In genomic region chr19:23893946-23894345, GRCm38 (mm10) we compare ENCODE assay signal across 13 mouse cellular contexts.
DNase-seq lines count a peak whose midpoint lies in the region; ATAC-seq and TF ChIP-seq lines count a peak whose summit lies in the region.
"Had no signal": no experiment of that assay in that cellular context is flagged by ENCODE, and none has a peak within 500 bp of the region (broad histone marks: within the 10 kb centered on the region; RNA-seq: fewer than 3 reads in every experiment).

No protein-coding gene starts in this region.

- H3K9ac ChIP-seq in midbrain, embryonic 14.5 days (replicated peaks; ENCODE audit: low read length), result no peak overlapping the region
- H3K9ac ChIP-seq in ES-Bruce4 (ENCODE audit: low read depth, poor library complexity, severe bottlenecking), result no peak overlapping the region
- no peak overlapping the region for H3K9ac ChIP-seq in kidney, embryonic 14.5 days (ENCODE audit: low read depth, low read length)
- H3K9ac ChIP-seq: liver, embryonic 15.5 days had no signal

- TF ChIP-seq POLR2A in ES-Bruce4 (IDR thresholded peaks at IDR 0.05; ENCODE audit: insufficient read depth, low read length), result no peak

- DNase-seq in gastrocnemius, postnatal 10 days, result peak; percentile 13
- DNase-seq in gastrocnemius, postnatal 25 days, result no peak
- DNase-seq in midbrain, embryonic 10.5 days (ENCODE audit: low spot score), result peak; percentile 19
- no peak for DNase-seq in midbrain, embryonic 14.5 days
- DNase-seq in ZHBTc4 (ENCODE audit: low read depth, low spot score), result peak; percentile 76
- DNase-seq: thymus, adult 2 months had no signal

- H3K27ac ChIP-seq in midbrain, embryonic 10.5 days (replicated peaks), result no peak overlapping the region
- no peak overlapping the region for H3K27ac ChIP-seq in midbrain, embryonic 14.5 days (replicated peaks; ENCODE audit: low read depth, low read length)
- no peak overlapping the region for H3K27ac ChIP-seq in ES-Bruce4 (ENCODE audit: insufficient read depth, low read length)
- no peak overlapping the region for H3K27ac ChIP-seq in kidney, embryonic 14.5 days (ENCODE audit: low read depth, low read length)
- H3K27ac ChIP-seq: hindbrain, embryonic 14.5 days; kidney, postnatal 0 days; liver, embryonic 15.5 days; neural tube, embryonic 13.5 days had no signal

- peaks cover 33% of the 10 kb centered on the region for H3K4me1 ChIP-seq in midbrain, embryonic 10.5 days
- peaks cover 12% of the 10 kb centered on the region for H3K4me1 ChIP-seq in midbrain, embryonic 14.5 days (ENCODE audit: control insufficient read depth, insufficient read depth, low read length)
- H3K4me1 ChIP-seq in ES-Bruce4 (ENCODE audit: control insufficient read depth, insufficient read depth, low read length), result no peaks in the 10 kb centered on the region
- H3K4me1 ChIP-seq in kidney, embryonic 14.5 days (ENCODE audit: control insufficient read depth, insufficient read depth, low read length), result no peaks in the 10 kb centered on the region
- H3K4me1 ChIP-seq: liver, embryonic 15.5 days had no signal

- TF ChIP-seq EP300 in ES-Bruce4 (IDR thresholded peaks at IDR 0.05; ENCODE audit: insufficient read depth, low read depth, low read length), result no peak

- H3K27me3 ChIP-seq in midbrain, embryonic 10.5 days (ENCODE audit: low read depth, poor library complexity, severe bottlenecking), result peaks cover 84% of the 10 kb centered on the region
- peaks cover 30% of the 10 kb centered on the region for H3K27me3 ChIP-seq in midbrain, embryonic 14.5 days (ENCODE audit: control insufficient read depth, insufficient read depth, low read length)
- peaks cover 15% of the 10 kb centered on the region; the same call in 1 of the 2 replicates for H3K27me3 ChIP-seq in ES-Bruce4 (ENCODE audit: control insufficient read depth, insufficient read depth, low read length, poor library complexity, severe bottlenecking)
- H3K27me3 ChIP-seq in kidney, embryonic 14.5 days (ENCODE audit: control insufficient read depth, insufficient read depth, low read length), result peaks cover 20% of the 10 kb centered on the region
- H3K27me3 ChIP-seq: CH12.LX had no signal

- no peaks in the 10 kb centered on the region for H3K36me3 ChIP-seq in midbrain, embryonic 10.5 days
- H3K36me3 ChIP-seq in midbrain, embryonic 14.5 days (ENCODE audit: control insufficient read depth, insufficient read depth, low read length), result peaks cover 13% of the 10 kb centered on the region
- no peaks in the 10 kb centered on the region for H3K36me3 ChIP-seq in ES-Bruce4 (ENCODE audit: control insufficient read depth, insufficient read depth, low read length, poor library complexity, severe bottlenecking)
- H3K36me3 ChIP-seq in kidney, embryonic 14.5 days (ENCODE audit: control insufficient read depth, insufficient read depth, low read length), result no peaks in the 10 kb centered on the region
- H3K36me3 ChIP-seq: liver, embryonic 15.5 days had no signal

- H3K4me2 ChIP-seq in midbrain, embryonic 14.5 days (ENCODE audit: low read length), result no peak overlapping the region
- no peak overlapping the region for H3K4me2 ChIP-seq in kidney, embryonic 14.5 days (replicated peaks; ENCODE audit: low read depth, low read length)

- TF ChIP-seq CTCF in ES-Bruce4 (IDR thresholded peaks at IDR 0.05; ENCODE audit: low read depth, low read length), result peak; percentile 31

- H3K9me3 ChIP-seq in midbrain, embryonic 10.5 days (replicated peaks), result peaks cover 11% of the 10 kb centered on the region; the same call in 1 of the 2 replicates
- no peaks in the 10 kb centered on the region for H3K9me3 ChIP-seq in midbrain, embryonic 14.5 days (ENCODE audit: control insufficient read depth, low read length)
- H3K9me3 ChIP-seq in ES-Bruce4 (replicated peaks; ENCODE audit: control insufficient read depth, insufficient read depth, low read length, poor library complexity, severe bottlenecking), result no peaks in the 10 kb centered on the region
- no peaks in the 10 kb centered on the region; the same call in 1 of the 2 replicates for H3K9me3 ChIP-seq in kidney, embryonic 14.5 days (ENCODE audit: control insufficient read depth, low read length)
- H3K9me3 ChIP-seq: liver, embryonic 15.5 days; neural tube, embryonic 13.5 days had no signal

- WGBS in midbrain, embryonic 10.5 days, result 69% methylated on average over 9 of the region's 9 CpGs
- WGBS in midbrain, embryonic 14.5 days, result 76% methylated on average over 9 of the region's 9 CpGs
- 75% methylated on average over 9 of the region's 9 CpGs for WGBS in kidney, embryonic 14.5 days

- H3K4me3 ChIP-seq in midbrain, embryonic 10.5 days, result no peak overlapping the region
- no peak overlapping the region for H3K4me3 ChIP-seq in midbrain, embryonic 14.5 days (replicated peaks; ENCODE audit: low read depth, low read length)
- peak overlapping the region; percentile 34 for H3K4me3 ChIP-seq in ES-Bruce4 (ENCODE audit: low read depth, low read length)
- H3K4me3 ChIP-seq in kidney, embryonic 14.5 days (ENCODE audit: low read length), result no peak overlapping the region

- no peak for ATAC-seq in midbrain, embryonic 14.5 days (ENCODE audit: low FRiP score, low TSS enrichment)
- ATAC-seq in kidney, embryonic 14.5 days (ENCODE audit: low FRiP score, low TSS enrichment), result no peak

Comparison
In these comparisons a context has a peak if more than half of its experiments do, and no peak if none do; other contexts are left out.
1. DNase-seq: peak in gastrocnemius, postnatal 10 days (single experiment), midbrain, embryonic 10.5 days (single experiment) and ZHBTc4 (single experiment); none in gastrocnemius, postnatal 25 days (single experiment) and midbrain, embryonic 14.5 days (single experiment).